7 mouse cellular contexts compared by ENCODE assay signal in genomic region chr5:9100207-9100848, GRCm38 (mm10). TPM values are rescaled to one million over a fixed set of nuclear protein-coding genes. Genes with fewer than 3 reads are reported as not detected.
DNase-seq lines count a peak whose midpoint lies in the region; ATAC-seq lines count a peak whose summit lies in the region.

Gene Tmem243 (plus strand): TSS chr5:9100668.

- peak; percentile 88 to 93 for DNase-seq in adrenal gland, adult 18-20 months (ENCODE audit: low spot score in 2 of 2)
- peak; percentile 77 for DNase-seq in embryo, embryonic 11.5 days (ENCODE audit: low read depth, low spot score)
- peak; percentile 78 to 85 for DNase-seq in gastrocnemius, postnatal 4 days (ENCODE audit: low spot score in 2 of 2)
- DNase-seq in left cerebral cortex, postnatal 36 days (ENCODE audit: low spot score in 2 of 2): peak; percentile 87
- DNase-seq in midbrain, embryonic 11.5 days (ENCODE audit: low spot score, missing footprints): peak; percentile 97
- DNase-seq in skeletal muscle tissue, adult 2 months (ENCODE audit: low read depth, low spot score): peak; percentile 88

- H3K27ac ChIP-seq in intestine, embryonic 16.5 days (ENCODE audit: low read length): peak within 1 kb of the TSS; percentile 60
- no peak within 1 kb of the TSS for H3K27ac ChIP-seq in midbrain, embryonic 11.5 days (ENCODE audit: low read depth, low read length)

- peak within 1 kb of the TSS; percentile 63 for H3K4me2 ChIP-seq in intestine, embryonic 16.5 days (ENCODE audit: low read depth, low read length)
- peak within 1 kb of the TSS; percentile 76 for H3K4me2 ChIP-seq in midbrain, embryonic 11.5 days

- peaks cover 5% of the 10 kb centered on the region for H3K9me3 ChIP-seq in intestine, embryonic 16.5 days (ENCODE audit: control insufficient read depth, low read length)
- no peaks in the 10 kb centered on the region; the same call in 1 of the 2 replicates for H3K9me3 ChIP-seq in midbrain, embryonic 11.5 days (ENCODE audit: control insufficient read depth, low read length)

- peak within 1 kb of the TSS; percentile 89 for H3K9ac ChIP-seq in intestine, embryonic 16.5 days (ENCODE audit: low read depth, low read length)
- H3K9ac ChIP-seq in midbrain, embryonic 11.5 days (ENCODE audit: low read length): peak within 1 kb of the TSS; percentile 79

- H3K4me1 ChIP-seq in intestine, embryonic 16.5 days (ENCODE audit: control insufficient read depth, insufficient read depth, low read length): peaks cover 11% of the 10 kb centered on the region; the same call in 1 of the 2 replicates
- H3K4me1 ChIP-seq in midbrain, embryonic 11.5 days (ENCODE audit: control insufficient read depth, insufficient read depth, low read length): peaks cover 3% of the 10 kb centered on the region

- H3K4me3 ChIP-seq in intestine, embryonic 16.5 days (ENCODE audit: low read length): peak within 1 kb of the TSS; percentile 93
- peak within 1 kb of the TSS; percentile 62 for H3K4me3 ChIP-seq in midbrain, embryonic 11.5 days (ENCODE audit: low read depth, low read length)

- 0 out of 2 replicates have a peak, but pooled peaks cover 3% of the 10 kb centered on the region for H3K27me3 ChIP-seq in intestine, embryonic 16.5 days (replicated peaks; ENCODE audit: control insufficient read depth, insufficient read depth, low read length)
- H3K27me3 ChIP-seq in midbrain, embryonic 11.5 days (ENCODE audit: control insufficient read depth, insufficient read depth, low read length): peaks cover 5% of the 10 kb centered on the region; the same call in 1 of the 2 replicates

- intact Hi-C loops in left cerebral cortex, postnatal 36 days (cut with DNase I): loop anchor here (5.0 kb wide), 1 partner anchor 103 kb away; the partner anchor contains the start of gene Crot

- WGBS in intestine, embryonic 16.5 days: under 1% methylated on average over 59 of the region's 59 CpGs
- under 1% methylated on average over 59 of the region's 59 CpGs for WGBS in midbrain, embryonic 11.5 days

- ATAC-seq in intestine, embryonic 16.5 days: peak; percentile 97
- peak; percentile 99 for ATAC-seq in midbrain, embryonic 11.5 days (ENCODE audit: low FRiP score)

- H3K36me3 ChIP-seq in intestine, embryonic 16.5 days (ENCODE audit: control insufficient read depth, insufficient read depth, low read length): no peaks in the 10 kb centered on the region
- H3K36me3 ChIP-seq in midbrain, embryonic 11.5 days (ENCODE audit: control insufficient read depth, insufficient read depth, low read length): no peaks in the 10 kb centered on the region

RNA-seq across cellular contexts. Expression of gene Tmem243, which starts in this region (rescaled TPM):
- total RNA-seq in adrenal gland, adult 18-20 months (2021): 10 to 100 TPM; 23.5 to 42.7 TPM
- total RNA-seq in gastrocnemius, postnatal 4 days (2021): 1 to 10 TPM; 3.8 to 4.9 TPM
- polyA plus RNA-seq in intestine, embryonic 16.5 days (2015; fragmentation: Nextera tagmentation; extraction: Ambion mirVana): 5.3 and 10.5 TPM in 2 replicates
- total RNA-seq in left cerebral cortex, postnatal 36 days (2021): 10 to 100 TPM; 11.2 to 12.6 TPM
- 23.6 and 23.8 TPM in 2 replicates for polyA plus RNA-seq in midbrain, embryonic 11.5 days (2014; fragmentation: Nextera tagmentation; extraction: Ambion mirVana)
